ENCODE assay signal across 13 mouse cellular contexts in the genomic region with DNA sequence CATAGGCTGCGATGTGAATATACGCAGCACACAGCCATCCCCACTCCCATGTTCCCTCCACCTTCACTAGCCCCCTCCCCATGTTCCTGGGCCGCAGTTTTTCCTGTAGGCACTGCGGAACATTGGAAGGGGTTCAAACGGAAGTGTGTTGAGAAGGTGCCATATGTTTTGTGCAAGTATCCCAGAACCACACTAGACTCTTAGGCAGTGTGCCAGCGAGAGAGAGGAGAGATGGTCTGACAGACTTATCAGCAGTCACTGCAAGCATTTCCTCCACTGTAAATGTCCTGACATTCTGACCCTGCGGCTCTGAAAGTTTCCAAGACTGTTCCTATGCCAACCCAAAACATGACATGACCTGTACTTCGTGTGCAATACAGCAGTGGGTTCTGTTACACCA.
DNase-seq lines count a peak whose midpoint lies in the region; ATAC-seq and TF ChIP-seq lines count a peak whose summit lies in the region.
"Had no signal": no experiment of that assay in that cellular context is flagged by ENCODE, and none has a peak within 500 bp of the region (broad histone marks: within the 10 kb centered on the region; RNA-seq: fewer than 3 reads in every experiment).

No protein-coding gene starts in this region.

- no peak overlapping the region for H3K27ac ChIP-seq in heart, adult 2 months
- H3K27ac ChIP-seq in heart, embryonic 14.5 days (replicated peaks in 1 of 2; ENCODE audit: control insufficient read depth in 1 of 2, insufficient read depth in 1 of 2, low read depth in 2 of 2, low read length in 2 of 2): no peak overlapping the region; a peak in 1 of 4 replicates
- H3K27ac ChIP-seq: embryonic facial prominence, embryonic 15.5 days; layer of hippocampus, adult 2 months; limb, embryonic 15.5 days had no signal

- intact Hi-C loops in heart, adult 2 months (cut with DNase I): no loop called here
- intact Hi-C loops in gastrocnemius, postnatal 14 days (cut with DNase I; ENCODE audit: low total_unique reads): no loop called here

- TF ChIP-seq EP300 in heart, adult 2 months (IDR thresholded peaks at IDR 0.05; ENCODE audit: insufficient read depth, low read depth, low read length): no peak

- 33% methylated on average over 8 of the region's 8 CpGs for WGBS in heart, adult 2 months
- WGBS in heart, embryonic 14.5 days: 39% methylated on average over 8 of the region's 8 CpGs

- no peaks in the 10 kb centered on the region for H3K9me3 ChIP-seq in heart, embryonic 14.5 days (ENCODE audit: control insufficient read depth, low read length)
- H3K9me3 ChIP-seq: embryonic facial prominence, embryonic 15.5 days; limb, embryonic 15.5 days had no signal

- H3K4me3 ChIP-seq in heart, adult 2 months: no peak overlapping the region
- H3K4me3 ChIP-seq in heart, embryonic 14.5 days (ENCODE audit: control insufficient read depth in 1 of 2, insufficient read depth in 1 of 2, low read depth in 1 of 2, low read length in 2 of 2): no peak overlapping the region
- H3K4me3 ChIP-seq: embryonic facial prominence, embryonic 15.5 days; layer of hippocampus, adult 2 months; limb, embryonic 15.5 days had no signal

- no peak overlapping the region for H3K4me2 ChIP-seq in heart, embryonic 14.5 days (ENCODE audit: low read length)
- H3K4me2 ChIP-seq: embryonic facial prominence, embryonic 15.5 days; limb, embryonic 15.5 days had no signal

- no peaks in the 10 kb centered on the region for H3K36me3 ChIP-seq in heart, adult 2 months (ENCODE audit: control insufficient read depth, insufficient read depth, low read length)
- no peaks in the 10 kb centered on the region for H3K36me3 ChIP-seq in heart, embryonic 14.5 days (ENCODE audit: control insufficient read depth, insufficient read depth, low read length)
- H3K36me3 ChIP-seq: embryonic facial prominence, embryonic 15.5 days; limb, embryonic 15.5 days had no signal

- TF ChIP-seq CTCF in heart, adult 2 months (IDR thresholded peaks at IDR 0.05): no peak

- DNase-seq in heart, adult 18-20 months: peak; percentile 27 to 42
- no peak for DNase-seq in heart, adult 2 months
- peak; percentile 79 to 87 for DNase-seq in kidney, postnatal 25 days
- DNase-seq in gastrocnemius, postnatal 14 days: no peak
- no peak for DNase-seq in ovary, adult 18-20 months (ENCODE audit: low spot score)
- DNase-seq in yolk sac, embryonic 10.5 days (ENCODE audit: low spot score): no peak
- DNase-seq: cerebellum, adult 2 months; thymus, postnatal 14 days had no signal

- H3K9ac ChIP-seq in heart, adult 2 months (ENCODE audit: low read depth, low read length): no peak overlapping the region
- no peak overlapping the region for H3K9ac ChIP-seq in heart, embryonic 14.5 days (ENCODE audit: low read length)
- H3K9ac ChIP-seq: embryonic facial prominence, embryonic 15.5 days; limb, embryonic 15.5 days had no signal

- TF ChIP-seq POLR2A in heart, adult 2 months (IDR thresholded peaks at IDR 0.05; ENCODE audit: insufficient read depth, low read depth, low read length): no peak

- no peaks in the 10 kb centered on the region for H3K79me2 ChIP-seq in heart, adult 2 months (replicated peaks; ENCODE audit: control insufficient read depth, insufficient read depth, low read length)

- H3K27me3 ChIP-seq in heart, adult 2 months (ENCODE audit: control insufficient read depth, insufficient read depth, low read length): no peaks in the 10 kb centered on the region
- no peaks in the 10 kb centered on the region for H3K27me3 ChIP-seq in heart, embryonic 14.5 days (ENCODE audit: control insufficient read depth, insufficient read depth, low read length)
- H3K27me3 ChIP-seq: embryonic facial prominence, embryonic 15.5 days; limb, embryonic 15.5 days had no signal

- peaks cover 5% of the 10 kb centered on the region for H3K4me1 ChIP-seq in heart, adult 2 months (ENCODE audit: control insufficient read depth, insufficient read depth, low read length)
- H3K4me1 ChIP-seq in heart, embryonic 14.5 days (ENCODE audit: control insufficient read depth in 2 of 2, insufficient read depth in 2 of 2, low read length in 2 of 2): peaks cover 4 to 8% of the 10 kb centered on the region in 2 experiments; a peak in 3 of 4 replicates

- peak; percentile 42 for ATAC-seq in common myeloid progenitor, adult 5-6 weeks (replicated peaks; ENCODE audit: low read depth, poor library complexity, severe bottlenecking)
- peak; percentile 64 for ATAC-seq in heart, embryonic 14.5 days (ENCODE audit: insufficient number of reproducible peaks, insufficient read depth, low FRiP score, low read depth)

Comparison
In these comparisons a context has a peak if more than half of its experiments do, and no peak if none do; other contexts are left out.
1. DNase-seq: peak in heart, adult 18-20 months (2 of 2) and kidney, postnatal 25 days (2 of 2); none in heart, adult 2 months (0 of 2), gastrocnemius, postnatal 14 days (single experiment), ovary, adult 18-20 months (single experiment) and yolk sac, embryonic 10.5 days (single experiment).